Mouse (Mus musculus): Measurements from ENCODE around the gene Lor. TPM values are rescaled to one million over a fixed set of nuclear protein-coding genes. Genes with fewer than 3 reads are reported as not detected.

Lor gene
- polyA plus RNA-seq (2015; fragmentation: Nextera tagmentation; extraction: Ambion mirVana) = 6.1 and 7.8 TPM in 2 replicates

GRCm38 (mm10) chr3:92083042-92083441, at the start of gene Lor:
Gene Lor (minus strand): TSS chr3:92083142.
- Histone ChIP-seq H3K9ac (ENCODE audit: low read depth, low read length) (peak within 1 kb of the TSS; percentile 94), H3K27ac (ENCODE audit: low read length) (peak within 1 kb of the TSS; percentile 98), H3K9me3 (replicated peaks; ENCODE audit: control insufficient read depth, low read length, poor library complexity, severe bottlenecking) (no peaks in the 10 kb centered on the region), H3K36me3 (ENCODE audit: control insufficient read depth, insufficient read depth, low read length) (no peaks in the 10 kb centered on the region), H3K4me1 (ENCODE audit: control insufficient read depth, insufficient read depth, low read length) (peaks cover 16% of the 10 kb centered on the region), H3K27me3 (ENCODE audit: control insufficient read depth, insufficient read depth, low read depth, low read length) (no peaks in the 10 kb centered on the region; the same call in 1 of the 2 replicates), H3K4me2 (ENCODE audit: low read length) (peak within 1 kb of the TSS; percentile 52), H3K4me3 (ENCODE audit: low read depth, low read length) (peak within 1 kb of the TSS; percentile 85)
- 87% methylated on average over 2 of the region's 2 CpGs for WGBS
- ATAC-seq = no peak

GRCm38 (mm10) chr3:92123847-92124246, 40.9 kb upstream of the Lor start, which contains the start of gene Prr9:
Gene Prr9 (minus strand): TSS chr3:92123947.
- Histone ChIP-seq H3K4me1 (ENCODE audit: control insufficient read depth, insufficient read depth, low read length) (no peaks in the 10 kb centered on the region), H3K9ac (ENCODE audit: low read depth, low read length) (no peak within 1 kb of the TSS), H3K4me2 (ENCODE audit: low read length) (no peak within 1 kb of the TSS), H3K27ac (ENCODE audit: low read length) (no peak within 1 kb of the TSS), H3K36me3 (ENCODE audit: control insufficient read depth, insufficient read depth, low read length) (no peaks in the 10 kb centered on the region), H3K27me3 (ENCODE audit: control insufficient read depth, insufficient read depth, low read depth, low read length) (no peaks in the 10 kb centered on the region), H3K4me3 (ENCODE audit: low read depth, low read length) (no peak within 1 kb of the TSS), H3K9me3 (replicated peaks; ENCODE audit: control insufficient read depth, low read length, poor library complexity, severe bottlenecking) (no peaks in the 10 kb centered on the region)
- ATAC-seq = no peak
- WGBS = 76% methylated on average over 5 of the region's 5 CpGs

- no peak overlapping the region for H3K27ac ChIP-seq (ENCODE audit: low read length)
- no peaks in the 10 kb centered on the region for H3K4me1 ChIP-seq (ENCODE audit: control insufficient read depth, insufficient read depth, low read length)
- no peak overlapping the region for H3K9ac ChIP-seq (ENCODE audit: low read depth, low read length)
- no peaks in the 10 kb centered on the region for H3K9me3 ChIP-seq (replicated peaks; ENCODE audit: control insufficient read depth, low read length, poor library complexity, severe bottlenecking)
- no peaks in the 10 kb centered on the region for H3K27me3 ChIP-seq (ENCODE audit: control insufficient read depth, insufficient read depth, low read depth, low read length)
- H3K4me3 ChIP-seq (ENCODE audit: low read depth, low read length) = no peak overlapping the region
- no peak for ATAC-seq
- no peaks in the 10 kb centered on the region for H3K36me3 ChIP-seq (ENCODE audit: control insufficient read depth, insufficient read depth, low read length)
- no peak overlapping the region for H3K4me2 ChIP-seq (ENCODE audit: low read length)
- 81% methylated on average over 3 of the region's 3 CpGs for WGBS
Measured at GRCm38 (mm10) chr3:92120902-92121301, 38.0 kb upstream of the Lor start.

- H3K9me3 ChIP-seq (replicated peaks; ENCODE audit: control insufficient read depth, low read length, poor library complexity, severe bottlenecking) = no peaks in the 10 kb centered on the region
- no peaks in the 10 kb centered on the region for H3K27me3 ChIP-seq (ENCODE audit: control insufficient read depth, insufficient read depth, low read depth, low read length)
- no peak overlapping the region for H3K4me2 ChIP-seq (ENCODE audit: low read length)
- no peaks in the 10 kb centered on the region for H3K36me3 ChIP-seq (ENCODE audit: control insufficient read depth, insufficient read depth, low read length)
- no peak overlapping the region for H3K9ac ChIP-seq (ENCODE audit: low read depth, low read length)
- H3K4me1 ChIP-seq (ENCODE audit: control insufficient read depth, insufficient read depth, low read length) = no peaks in the 10 kb centered on the region
- 34% methylated on average over 3 of the region's 3 CpGs for WGBS
- H3K4me3 ChIP-seq (ENCODE audit: low read depth, low read length) = no peak overlapping the region
- no peak for ATAC-seq
- H3K27ac ChIP-seq (ENCODE audit: low read length) = no peak overlapping the region
Measured at GRCm38 (mm10) chr3:92117930-92118329, 35.0 kb upstream of the Lor start.

GRCm38 (mm10) chr3:92111526-92111925, 28.6 kb upstream of the Lor start:
- no peak overlapping the region for H3K27ac ChIP-seq (ENCODE audit: low read length)
- no peak for ATAC-seq
- H3K36me3 ChIP-seq (ENCODE audit: control insufficient read depth, insufficient read depth, low read length) = no peaks in the 10 kb centered on the region
- no peaks in the 10 kb centered on the region for H3K27me3 ChIP-seq (ENCODE audit: control insufficient read depth, insufficient read depth, low read depth, low read length)
- H3K9ac ChIP-seq (ENCODE audit: low read depth, low read length) = no peak overlapping the region
- no peaks in the 10 kb centered on the region for H3K4me1 ChIP-seq (ENCODE audit: control insufficient read depth, insufficient read depth, low read length)
- H3K4me3 ChIP-seq (ENCODE audit: low read depth, low read length) = no peak overlapping the region
- H3K9me3 ChIP-seq (replicated peaks; ENCODE audit: control insufficient read depth, low read length, poor library complexity, severe bottlenecking) = no peaks in the 10 kb centered on the region
- H3K4me2 ChIP-seq (ENCODE audit: low read length) = no peak overlapping the region

- Histone ChIP-seq H3K4me2 (ENCODE audit: low read length) (no peak overlapping the region), H3K9ac (ENCODE audit: low read depth, low read length) (no peak overlapping the region), H3K27me3 (ENCODE audit: control insufficient read depth, insufficient read depth, low read depth, low read length) (no peaks in the 10 kb centered on the region), H3K4me1 (ENCODE audit: control insufficient read depth, insufficient read depth, low read length) (no peaks in the 10 kb centered on the region), H3K9me3 (replicated peaks; ENCODE audit: control insufficient read depth, low read length, poor library complexity, severe bottlenecking) (no peaks in the 10 kb centered on the region), H3K27ac (ENCODE audit: low read length) (no peak overlapping the region), H3K4me3 (ENCODE audit: low read depth, low read length) (no peak overlapping the region), H3K36me3 (ENCODE audit: control insufficient read depth, insufficient read depth, low read length) (no peaks in the 10 kb centered on the region)
- ATAC-seq = no peak
Measured at GRCm38 (mm10) chr3:92110790-92111189, 27.8 kb upstream of the Lor start.

- no peaks in the 10 kb centered on the region for H3K27me3 ChIP-seq (ENCODE audit: control insufficient read depth, insufficient read depth, low read depth, low read length)
- H3K4me1 ChIP-seq (ENCODE audit: control insufficient read depth, insufficient read depth, low read length) = no peaks in the 10 kb centered on the region
- 4% methylated on average over 6 of the region's 6 CpGs for WGBS
- H3K9ac ChIP-seq (ENCODE audit: low read depth, low read length) = no peak overlapping the region
- no peak overlapping the region for H3K4me3 ChIP-seq (ENCODE audit: low read depth, low read length)
- H3K36me3 ChIP-seq (ENCODE audit: control insufficient read depth, insufficient read depth, low read length) = no peaks in the 10 kb centered on the region
- H3K27ac ChIP-seq (ENCODE audit: low read length) = no peak overlapping the region
- no peaks in the 10 kb centered on the region for H3K9me3 ChIP-seq (replicated peaks; ENCODE audit: control insufficient read depth, low read length, poor library complexity, severe bottlenecking)
- peak; percentile 66; the same call in 1 of the 2 replicates for ATAC-seq
- no peak overlapping the region for H3K4me2 ChIP-seq (ENCODE audit: low read length)
Measured at GRCm38 (mm10) chr3:92106582-92106981, 23.6 kb upstream of the Lor start.

- H3K36me3 ChIP-seq (ENCODE audit: control insufficient read depth, insufficient read depth, low read length) = no peaks in the 10 kb centered on the region
- peak; percentile 80 for ATAC-seq
- peak overlapping the region; percentile 52 for H3K4me2 ChIP-seq (ENCODE audit: low read length)
- peak overlapping the region; percentile 85 for H3K4me3 ChIP-seq (ENCODE audit: low read depth, low read length)
- H3K9ac ChIP-seq (ENCODE audit: low read depth, low read length) = peak overlapping the region; percentile 94
- H3K4me1 ChIP-seq (ENCODE audit: control insufficient read depth, insufficient read depth, low read length) = peaks cover 16% of the 10 kb centered on the region
- no peaks in the 10 kb centered on the region for H3K9me3 ChIP-seq (replicated peaks; ENCODE audit: control insufficient read depth, low read length, poor library complexity, severe bottlenecking)
- no peaks in the 10 kb centered on the region; the same call in 1 of the 2 replicates for H3K27me3 ChIP-seq (ENCODE audit: control insufficient read depth, insufficient read depth, low read depth, low read length)
- peak overlapping the region; percentile 98 for H3K27ac ChIP-seq (ENCODE audit: low read length)
- WGBS = under 1% methylated on average over 72 of the region's 76 CpGs
Measured at GRCm38 (mm10) chr3:92081285-92081931, 1.5 kb downstream of the Lor start.

- WGBS = under 1% methylated on average over 69 of the region's 82 CpGs
- H3K27me3 ChIP-seq (ENCODE audit: control insufficient read depth, insufficient read depth, low read depth, low read length) = no peaks in the 10 kb centered on the region; the same call in 1 of the 2 replicates
- ATAC-seq = peak; percentile 91
Measured at GRCm38 (mm10) chr3:92080462-92081284, 2.3 kb downstream of the Lor start.

More at GRCm38 (mm10) chr3:92080462-92081284, 2.3 kb downstream of the Lor start:
- peak overlapping the region; percentile 98 for H3K27ac ChIP-seq (ENCODE audit: low read length)
- H3K9ac ChIP-seq (ENCODE audit: low read depth, low read length) = peak overlapping the region; percentile 94
- peak overlapping the region; percentile 85 for H3K4me3 ChIP-seq (ENCODE audit: low read depth, low read length)
- peaks cover 16% of the 10 kb centered on the region for H3K4me1 ChIP-seq (ENCODE audit: control insufficient read depth, insufficient read depth, low read length)
- peak overlapping the region; percentile 52 for H3K4me2 ChIP-seq (ENCODE audit: low read length)
- H3K36me3 ChIP-seq (ENCODE audit: control insufficient read depth, insufficient read depth, low read length) = no peaks in the 10 kb centered on the region
- H3K9me3 ChIP-seq (replicated peaks; ENCODE audit: control insufficient read depth, low read length, poor library complexity, severe bottlenecking) = no peaks in the 10 kb centered on the region
